Mouse (Mus musculus): ENCODE measurements at regions not wholly inside any gene's neighbourhood (a gene's known extent, or its start where the extent isn't known, plus 50 kb on each side); places are given as distances from the start of the nearest gene placed in this dataset.

- Histone ChIP-seq H3K9me3 (no peaks in the 10 kb centered on the region), H3K36me3 (replicated peaks; ENCODE audit: low read length) (no peaks in the 10 kb centered on the region), H3K4me3 (replicated peaks) (no peak overlapping the region), H3K4me1 (peaks cover 58% of the 10 kb centered on the region), H3K27me3 (replicated peaks) (peaks cover 55% of the 10 kb centered on the region)
- TF ChIP-seq GATA1 (IDR thresholded peaks at IDR 0.05; ENCODE audit: borderline replicate concordance, low read length) = no peak
- TF ChIP-seq FLI1 (IDR thresholded peaks at IDR 0.05; ENCODE audit: low read length) = no peak
Observed at GRCm38 (mm10) chr4:125257916-125258315, 130.3 kb upstream of the Zc3h12a start.

DNA sequence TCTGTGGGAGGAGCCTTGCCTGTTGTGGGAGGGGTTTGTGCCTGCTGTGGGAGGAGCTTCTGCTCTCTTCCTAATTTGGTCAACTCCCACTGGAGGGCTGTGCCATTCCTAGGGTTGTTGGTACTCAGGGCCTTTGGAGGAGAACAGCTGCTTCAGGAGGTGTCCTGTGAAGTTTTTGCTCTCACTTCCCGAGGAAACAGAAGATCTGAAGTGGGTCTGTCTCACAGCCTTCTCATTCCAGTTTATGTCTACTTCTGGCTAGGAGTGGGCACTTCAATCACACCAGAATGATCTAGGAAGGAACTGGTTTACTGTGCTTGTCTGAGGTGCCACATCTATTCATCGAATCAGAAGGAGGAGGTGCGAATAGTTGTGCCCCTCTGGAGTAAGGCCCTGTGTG lies 125.5 kb upstream of the Zc3h12a start:
- peaks cover 31% of the 10 kb centered on the region for H3K4me1 ChIP-seq
- no peaks in the 10 kb centered on the region for H3K36me3 ChIP-seq (replicated peaks; ENCODE audit: low read length)
- TF ChIP-seq GATA1 (IDR thresholded peaks at IDR 0.05; ENCODE audit: borderline replicate concordance, low read length) = no peak
- H3K9me3 ChIP-seq = no peaks in the 10 kb centered on the region
- no peak overlapping the region for H3K4me3 ChIP-seq (replicated peaks)
- H3K27me3 ChIP-seq (replicated peaks) = peaks cover 87% of the 10 kb centered on the region

- Histone ChIP-seq H3K27me3 (replicated peaks) (peaks cover 86% of the 10 kb centered on the region), H3K9me3 (no peaks in the 10 kb centered on the region), H3K4me3 (replicated peaks) (peak overlapping the region; percentile 18), H3K4me1 (peaks cover 28% of the 10 kb centered on the region), H3K36me3 (replicated peaks; ENCODE audit: low read length) (no peaks in the 10 kb centered on the region)
- TF ChIP-seq GATA1 (IDR thresholded peaks at IDR 0.05; ENCODE audit: borderline replicate concordance, low read length) (no peak), FLI1 (IDR thresholded peaks at IDR 0.05; ENCODE audit: low read length) (no peak)
Observed at GRCm38 (mm10) chr4:125252228-125252627, 124.6 kb upstream of the Zc3h12a start.

- Histone ChIP-seq H3K9me3 (no peaks in the 10 kb centered on the region), H3K4me3 (replicated peaks) (no peak overlapping the region), H3K36me3 (replicated peaks; ENCODE audit: low read length) (no peaks in the 10 kb centered on the region), H3K27me3 (replicated peaks) (peaks cover 81% of the 10 kb centered on the region), H3K4me1 (peaks cover 21% of the 10 kb centered on the region)
- no peak for TF ChIP-seq GATA1 (IDR thresholded peaks at IDR 0.05; ENCODE audit: borderline replicate concordance, low read length)
- TF ChIP-seq FLI1 (IDR thresholded peaks at IDR 0.05; ENCODE audit: low read length) = no peak
Observed at GRCm38 (mm10) chr4:125249061-125249460, 121.4 kb upstream of the Zc3h12a start.

DNA sequence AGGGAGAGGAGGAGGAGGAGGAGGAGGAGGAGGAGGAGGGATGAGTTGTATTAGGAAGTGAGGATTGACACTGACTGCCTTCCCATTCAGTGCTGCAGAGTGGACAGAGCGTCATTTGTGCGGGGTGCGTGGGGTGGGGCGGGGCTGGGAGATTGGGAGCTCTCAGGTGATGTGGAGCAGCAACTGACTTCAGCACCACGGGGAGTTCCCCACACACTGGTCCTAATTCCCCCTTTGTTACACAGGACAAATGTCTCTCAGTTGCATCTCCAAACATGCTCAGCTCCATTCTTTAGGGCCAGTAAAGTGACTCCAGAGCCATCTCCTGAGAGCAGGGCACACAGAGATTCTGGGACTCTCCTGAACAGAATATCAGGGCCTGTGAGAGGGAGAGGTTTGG lies 118.5 kb upstream of the Zc3h12a start:
- H3K27me3 ChIP-seq (replicated peaks) = peaks cover 79% of the 10 kb centered on the region
- TF ChIP-seq FLI1 (IDR thresholded peaks at IDR 0.05; ENCODE audit: low read length) = no peak
- no peak for TF ChIP-seq GATA1 (IDR thresholded peaks at IDR 0.05; ENCODE audit: borderline replicate concordance, low read length)

DNA sequence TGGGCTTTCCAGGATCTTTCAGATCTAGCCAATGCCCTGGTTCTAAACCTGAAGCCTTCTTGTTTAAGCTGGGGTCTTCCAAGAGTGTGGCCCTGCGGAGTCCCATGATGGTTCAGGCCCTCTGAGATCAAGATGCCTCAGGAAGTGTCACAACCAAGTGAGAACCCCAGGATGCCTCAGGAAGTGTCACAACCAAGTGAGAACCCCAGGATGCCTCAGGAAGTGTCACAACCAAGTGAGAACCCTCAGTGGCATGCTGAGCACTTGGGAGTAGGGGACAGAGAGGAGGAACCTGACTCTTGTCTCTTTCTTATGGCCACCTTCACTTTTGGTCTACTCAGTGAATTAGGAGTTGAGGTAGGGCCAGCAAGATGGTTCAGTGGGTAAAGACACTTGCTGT lies 114.9 kb upstream of the Zc3h12a start:
- TF ChIP-seq FLI1 (IDR thresholded peaks at IDR 0.05; ENCODE audit: low read length) = no peak
- no peak for TF ChIP-seq GATA1 (IDR thresholded peaks at IDR 0.05; ENCODE audit: borderline replicate concordance, low read length)
- Histone ChIP-seq H3K4me1 (peaks cover 14% of the 10 kb centered on the region), H3K9me3 (no peaks in the 10 kb centered on the region), H3K4me3 (replicated peaks) (no peak overlapping the region), H3K36me3 (replicated peaks; ENCODE audit: low read length) (no peaks in the 10 kb centered on the region), H3K27me3 (replicated peaks) (peaks cover 75% of the 10 kb centered on the region)

More for the DNA sequence above, 118.5 kb upstream of the Zc3h12a start:
- Histone ChIP-seq H3K9me3 (no peaks in the 10 kb centered on the region), H3K4me1 (peaks cover 27% of the 10 kb centered on the region), H3K4me3 (replicated peaks) (no peak overlapping the region), H3K36me3 (replicated peaks; ENCODE audit: low read length) (no peaks in the 10 kb centered on the region)

DNA sequence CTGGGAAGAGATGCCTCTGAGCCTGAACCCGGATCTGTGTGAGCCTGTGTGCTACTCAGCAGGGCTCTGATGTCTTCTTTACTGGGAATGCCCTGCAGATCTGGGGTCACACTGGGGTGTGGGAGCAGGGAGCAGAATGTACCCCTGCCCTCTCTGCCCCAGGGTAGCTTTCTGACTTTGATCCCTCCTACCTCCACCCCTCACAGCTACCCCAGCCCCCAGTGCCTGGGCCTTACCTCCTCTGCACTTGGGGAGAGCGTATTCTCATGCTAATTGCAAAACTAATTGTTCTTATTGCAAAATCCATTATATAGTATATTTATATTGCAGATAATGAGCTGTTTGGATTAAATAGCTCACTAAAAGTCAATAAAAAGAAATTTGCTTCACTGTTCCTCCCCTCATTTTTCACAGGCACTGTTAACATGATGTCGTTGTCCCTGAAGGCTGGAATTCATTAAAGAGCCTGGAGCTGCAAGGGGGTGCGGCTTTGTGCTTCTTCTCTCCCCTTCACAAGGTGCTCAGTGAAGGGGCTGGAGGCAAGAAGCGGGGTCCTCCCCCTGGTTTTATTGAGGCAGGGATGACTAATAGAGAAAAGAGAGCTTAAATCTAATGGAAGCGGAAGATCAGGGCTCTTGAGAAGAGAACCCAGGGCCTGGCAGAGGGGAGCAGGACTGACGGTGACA lies 114.1 kb upstream of the Zc3h12a start:
- H3K27me3 ChIP-seq (replicated peaks) = peaks cover 77% of the 10 kb centered on the region
- no peak for TF ChIP-seq GATA1 (IDR thresholded peaks at IDR 0.05; ENCODE audit: borderline replicate concordance, low read length)
- no peak for TF ChIP-seq FLI1 (IDR thresholded peaks at IDR 0.05; ENCODE audit: low read length)
- no peak overlapping the region for H3K4me3 ChIP-seq (replicated peaks)
- no peaks in the 10 kb centered on the region for H3K36me3 ChIP-seq (replicated peaks; ENCODE audit: low read length)
- H3K9me3 ChIP-seq = no peaks in the 10 kb centered on the region
- peaks cover 14% of the 10 kb centered on the region for H3K4me1 ChIP-seq

DNA sequence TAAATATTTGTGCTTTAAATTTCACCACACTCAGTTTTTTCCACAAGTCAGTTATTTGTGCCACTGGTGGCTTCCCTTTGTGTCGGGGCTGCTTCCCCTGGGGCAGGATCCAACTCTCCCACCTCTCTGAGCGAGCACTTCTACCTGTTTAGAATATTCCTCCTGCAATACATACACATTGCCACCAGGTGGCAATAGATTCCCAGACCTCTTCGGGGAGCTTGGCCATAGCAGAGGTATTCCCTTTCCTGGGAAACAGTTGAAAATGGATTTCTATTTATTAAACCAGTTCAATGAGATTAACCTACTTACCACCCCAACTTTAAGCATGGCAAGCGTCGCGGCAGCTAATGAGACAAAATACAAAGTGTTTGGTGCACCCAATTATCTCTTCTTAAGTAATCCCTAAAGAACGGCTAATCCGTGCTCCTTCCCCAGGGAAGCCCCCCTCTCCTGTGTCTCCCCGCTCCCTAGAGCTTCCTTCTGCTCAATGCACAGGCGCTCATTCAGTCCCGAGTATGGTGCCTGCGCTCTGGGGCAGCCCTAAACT lies 104.1 kb upstream of the Zc3h12a start:
- peaks cover 63% of the 10 kb centered on the region for H3K27me3 ChIP-seq (replicated peaks)
- H3K9me3 ChIP-seq = peaks cover 35% of the 10 kb centered on the region
- TF ChIP-seq GATA1 (IDR thresholded peaks at IDR 0.05; ENCODE audit: borderline replicate concordance, low read length) (no peak), FLI1 (IDR thresholded peaks at IDR 0.05; ENCODE audit: low read length) (no peak)
- no peaks in the 10 kb centered on the region for H3K36me3 ChIP-seq (replicated peaks; ENCODE audit: low read length)
- H3K4me1 ChIP-seq = no peaks in the 10 kb centered on the region
- no peak overlapping the region for H3K4me3 ChIP-seq (replicated peaks)

DNA sequence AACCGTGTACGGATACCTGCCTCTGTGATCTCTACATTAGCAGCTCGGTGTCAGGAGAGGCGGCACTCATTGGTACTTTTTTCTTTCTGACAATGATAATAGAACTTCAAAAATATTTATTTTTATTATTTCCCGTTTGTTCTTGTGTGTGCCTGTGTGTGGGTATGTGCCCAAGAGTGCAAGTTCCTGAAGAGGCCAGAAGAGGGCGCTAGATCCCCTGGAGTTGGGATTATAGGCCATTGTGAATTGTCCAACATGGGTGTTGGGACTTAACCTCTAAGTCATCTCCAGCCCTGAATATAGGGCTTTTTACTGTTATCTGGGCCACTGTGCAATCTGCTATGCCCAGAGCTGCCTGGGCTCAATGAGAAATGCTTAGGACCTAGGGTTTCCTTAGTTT lies 99.6 kb upstream of the Zc3h12a start:
- Histone ChIP-seq H3K27me3 (replicated peaks) (peaks cover 64% of the 10 kb centered on the region), H3K4me1 (no peaks in the 10 kb centered on the region), H3K4me3 (replicated peaks) (no peak overlapping the region), H3K9me3 (peaks cover 33% of the 10 kb centered on the region), H3K36me3 (replicated peaks; ENCODE audit: low read length) (no peaks in the 10 kb centered on the region)
- TF ChIP-seq GATA1 (IDR thresholded peaks at IDR 0.05; ENCODE audit: borderline replicate concordance, low read length) (no peak), FLI1 (IDR thresholded peaks at IDR 0.05; ENCODE audit: low read length) (no peak)

DNA sequence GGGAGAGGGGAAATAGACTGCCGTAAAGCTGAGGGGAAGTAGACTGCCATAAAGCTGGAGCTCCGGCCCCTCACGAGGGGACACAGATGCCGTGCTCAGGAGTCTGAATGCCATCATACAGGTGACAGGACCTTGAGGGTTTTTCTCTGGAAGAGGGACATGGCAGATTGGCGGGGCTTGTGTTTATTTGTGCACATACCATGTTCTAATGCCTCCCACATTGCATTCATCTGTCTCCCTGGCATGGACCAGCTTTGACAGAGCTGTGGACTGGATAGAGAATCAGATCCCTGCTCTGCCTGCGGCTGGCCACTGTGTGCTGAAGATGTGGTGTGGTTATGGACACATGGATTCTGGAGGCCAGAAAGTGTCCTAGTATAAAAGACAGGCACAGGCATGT lies 95.3 kb upstream of the Zc3h12a start:
- Histone ChIP-seq H3K9me3 (peaks cover 22% of the 10 kb centered on the region), H3K36me3 (replicated peaks; ENCODE audit: low read length) (no peaks in the 10 kb centered on the region), H3K27me3 (replicated peaks) (peaks cover 70% of the 10 kb centered on the region), H3K4me3 (replicated peaks) (no peak overlapping the region), H3K4me1 (0 out of 2 replicates have a peak, but pooled peaks cover 3% of the 10 kb centered on the region)
- TF ChIP-seq GATA1 (IDR thresholded peaks at IDR 0.05; ENCODE audit: borderline replicate concordance, low read length) (no peak), FLI1 (IDR thresholded peaks at IDR 0.05; ENCODE audit: low read length) (no peak)

Measured in megakaryocyte, embryonic 14.5 days (primary cell).